Mouse (Mus musculus) MEL (cell line): ENCODE measurements around the gene Ell. TPM values are rescaled to one million over a fixed set of nuclear protein-coding genes. Genes with fewer than 3 reads are reported as not detected.
A peak's percentile ranks its signal among the peaks of the same experiment; 100 is the strongest.

Source experiments
- DNase-seq: peaks from one replicate; pipeline ENCODE4 v3.0.0; 2011; ENCODE audit warnings: low read depth, low spot score
- H3K27ac ChIP-seq: 2 replicates; pipeline ENCODE4 v1.5.1; 2012; ENCODE audit warnings: low read depth, mild to moderate bottlenecking, control low read depth, low read length, moderate library complexity; ENCODE audit not compliant: control insufficient read depth
- H3K27me3 ChIP-seq, 2 experiments: fragments of 150-350 bp in 1 of 2; sonication (generic) in 1 of 2; 2 replicates each; pipeline ENCODE4 v1.6.1; 2012; ENCODE audit warnings: low read length in 2 of 2, mild to moderate bottlenecking in 2 of 2, improper control_type of control experiment in 1 of 2, moderate library complexity in 1 of 2; ENCODE audit not compliant: insufficient read depth in 2 of 2, control insufficient read depth in 1 of 2
- H3K36me3 ChIP-seq, 2 experiments: 2 replicates each; pipeline ENCODE4 v1.6.1; 2012 to 2014; ENCODE audit warnings: low read length in 2 of 2, improper control_type of control experiment in 1 of 2, inconsistent platforms in 1 of 2, mild to moderate bottlenecking in 1 of 2; ENCODE audit not compliant: insufficient read depth in 2 of 2, control insufficient read depth in 1 of 2
- H3K4me1 ChIP-seq, 2 experiments: fragments of 150-350 bp in 1 of 2; sonication (generic) in 1 of 2; 2 replicates each; pipeline ENCODE4 v1.6.1; 2012; ENCODE audit warnings: low read length in 2 of 2, improper control_type of control experiment in 1 of 2, mild to moderate bottlenecking in 1 of 2; ENCODE audit not compliant: insufficient read depth in 2 of 2, control insufficient read depth in 1 of 2
- H3K4me3 ChIP-seq, 2 experiments: fragments of 150-350 bp in 1 of 2; sonication (generic) in 1 of 2; 2 replicates each; pipeline ENCODE4 v1.5.1; 2012; ENCODE audit warnings: low read depth in 2 of 2, low read length in 2 of 2, mild to moderate bottlenecking in 2 of 2, moderate library complexity in 2 of 2, control low read depth in 1 of 2, improper control_type of control experiment in 1 of 2; ENCODE audit not compliant: control insufficient read depth in 1 of 2, insufficient read depth in 1 of 2
- H3K79me2 ChIP-seq: 2 replicates; pipeline ENCODE4 v1.6.1; 2012; ENCODE audit warnings: mild to moderate bottlenecking, low read length, moderate library complexity; ENCODE audit not compliant: control insufficient read depth, poor library complexity, insufficient read depth
- H3K9ac ChIP-seq: 2 replicates; pipeline ENCODE4 v1.6.1; 2012; ENCODE audit warnings: low read depth, mild to moderate bottlenecking, control low read depth, low read length, moderate library complexity; ENCODE audit not compliant: control insufficient read depth, poor library complexity, severe bottlenecking
- H3K9me3 ChIP-seq: fragments of 150-350 bp; sonication (generic); replicated peaks from 2 replicates; pipeline ENCODE4 v1.6.1; 2012; ENCODE audit warnings: mild to moderate bottlenecking, low read length, improper control_type of control experiment, moderate library complexity; ENCODE audit not compliant: insufficient read depth
- BHLHE40 ChIP-seq: IDR thresholded peaks from 2 replicates; pipeline ENCODE4 v1.6.1; 2012; ENCODE audit warnings: low read depth, mild to moderate bottlenecking, inconsistent platforms, low read length, improper control_type of control experiment, borderline replicate concordance
- CHD1 ChIP-seq: IDR thresholded peaks from 2 replicates; pipeline ENCODE4 v1.6.1; 2012; ENCODE audit warnings: low read depth, mild to moderate bottlenecking, inconsistent platforms, low read length, improper control_type of control experiment
- CHD2 ChIP-seq: IDR thresholded peaks from 2 replicates; pipeline ENCODE4 v1.6.1; 2011; ENCODE audit warnings: low read length, improper control_type of control experiment
- CTCF ChIP-seq, 3 experiments: IDR thresholded peaks in 2 of 3; conservative IDR thresholded peaks in 1 of 3; 2 replicates each; pipeline ENCODE4 v1.5.1; 2011 to 2012; ENCODE audit warnings: low read length in 3 of 3, low read depth in 2 of 3, mild to moderate bottlenecking in 2 of 3, improper control_type of control experiment in 1 of 3, inconsistent platforms in 1 of 3, mixed read lengths in 1 of 3, moderate library complexity in 1 of 3; ENCODE audit not compliant: control insufficient read depth in 1 of 3, insufficient read depth in 1 of 3, poor library complexity in 1 of 3, severe bottlenecking in 1 of 3
- E2F4 ChIP-seq: IDR thresholded peaks from 2 replicates; pipeline ENCODE4 v1.6.1; 2011; ENCODE audit warnings: low read depth, low read length, improper control_type of control experiment, borderline replicate concordance
- ELF1 ChIP-seq: IDR thresholded peaks from 2 replicates; pipeline ENCODE4 v1.6.1; 2014; ENCODE audit warnings: low read depth, mild to moderate bottlenecking, inconsistent platforms, low read length, improper control_type of control experiment, moderate library complexity
- EP300 ChIP-seq, 2 experiments: IDR thresholded peaks; 2 replicates each; pipeline ENCODE4 v1.6.1; 2011; ENCODE audit warnings: improper control_type of control experiment in 2 of 2, low read length in 2 of 2, low read depth in 1 of 2, mild to moderate bottlenecking in 1 of 2
- GABPA ChIP-seq: IDR thresholded peaks from 2 replicates; pipeline ENCODE4 v1.6.1; 2012; ENCODE audit warnings: low read depth, mild to moderate bottlenecking, inconsistent platforms, low read length, improper control_type of control experiment, moderate library complexity
- KAT2A ChIP-seq: conservative IDR thresholded peaks from 2 replicates; pipeline ENCODE4 v1.6.1; 2012; ENCODE audit warnings: low read depth, low read length, improper control_type of control experiment, inconsistent platforms
- MAX ChIP-seq: IDR thresholded peaks from 2 replicates; pipeline ENCODE4 v1.6.1; 2011; ENCODE audit warnings: low read length, improper control_type of control experiment
- MEF2A ChIP-seq: IDR thresholded peaks from 2 replicates; pipeline ENCODE4 v1.6.1; 2014; ENCODE audit warnings: low read depth, mild to moderate bottlenecking, inconsistent platforms, low read length, improper control_type of control experiment; ENCODE audit not compliant: poor library complexity, insufficient replicate concordance, severe bottlenecking; ENCODE audit errors: extremely low read depth
- MXI1 ChIP-seq: IDR thresholded peaks from 2 replicates; pipeline ENCODE4 v1.6.1; 2011; ENCODE audit warnings: mild to moderate bottlenecking, low read depth, low read length, improper control_type of control experiment
- MYB ChIP-seq: IDR thresholded peaks from 2 replicates; pipeline ENCODE4 v1.6.1; 2011; ENCODE audit warnings: mild to moderate bottlenecking, low read depth, low read length, improper control_type of control experiment
- MYC ChIP-seq: IDR thresholded peaks from 2 replicates; pipeline ENCODE4 v1.6.1; 2011; ENCODE audit warnings: low read depth, mild to moderate bottlenecking, low read length, improper control_type of control experiment, moderate library complexity
- POLR2A ChIP-seq, 2 experiments: IDR thresholded peaks; 2 replicates each; pipeline ENCODE4 v1.6.1; 2011 to 2012; ENCODE audit warnings: low read length in 2 of 2, mild to moderate bottlenecking in 2 of 2, control low read depth in 1 of 2, improper control_type of control experiment in 1 of 2, low read depth in 1 of 2, moderate library complexity in 1 of 2; ENCODE audit not compliant: control insufficient read depth in 1 of 2, insufficient read depth in 1 of 2, poor library complexity in 1 of 2
- POLR2AphosphoS2 ChIP-seq: IDR thresholded peaks from 2 replicates; pipeline ENCODE4 v1.6.1; 2011; ENCODE audit warnings: low read length, improper control_type of control experiment
- POLR2AphosphoS5 ChIP-seq: IDR thresholded peaks from 2 replicates; pipeline ENCODE4 v1.6.1; 2012; ENCODE audit warnings: low read depth, borderline replicate concordance, mild to moderate bottlenecking, inconsistent platforms, low read length, moderate library complexity, mixed read lengths
- RAD21 ChIP-seq: IDR thresholded peaks from 2 replicates; pipeline ENCODE4 v1.6.1; 2011; ENCODE audit warnings: mild to moderate bottlenecking, low read depth, low read length, improper control_type of control experiment
- RCOR1 ChIP-seq: IDR thresholded peaks from 2 replicates; pipeline ENCODE4 v1.6.1; 2012; ENCODE audit warnings: low read depth, mild to moderate bottlenecking, inconsistent platforms, low read length, improper control_type of control experiment
- TCF12 ChIP-seq: IDR thresholded peaks from 2 replicates; pipeline ENCODE4 v1.6.1; 2014; ENCODE audit warnings: low read depth, mild to moderate bottlenecking, inconsistent platforms, low read length, improper control_type of control experiment, moderate library complexity
- UBTF ChIP-seq: IDR thresholded peaks from 2 replicates; pipeline ENCODE4 v1.6.1; 2012; ENCODE audit warnings: low read depth, mild to moderate bottlenecking, inconsistent platforms, low read length, improper control_type of control experiment, moderate library complexity, borderline replicate concordance; ENCODE audit not compliant: insufficient read depth
- USF1 ChIP-seq: IDR thresholded peaks from 2 replicates; pipeline ENCODE4 v1.6.1; 2014; ENCODE audit warnings: low read depth, mild to moderate bottlenecking, inconsistent platforms, low read length, improper control_type of control experiment, moderate library complexity
- USF2 ChIP-seq, 2 experiments: IDR thresholded peaks; 2 replicates each; pipeline ENCODE4 v1.6.1; 2011 to 2012; ENCODE audit warnings: improper control_type of control experiment in 2 of 2, low read length in 2 of 2, borderline replicate concordance in 1 of 2, inconsistent platforms in 1 of 2, low read depth in 1 of 2, mild to moderate bottlenecking in 1 of 2; ENCODE audit not compliant: insufficient read depth in 1 of 2
- ZC3H11A ChIP-seq: IDR thresholded peaks from 2 replicates; pipeline ENCODE4 v1.6.1; 2012; ENCODE audit warnings: low read depth, mild to moderate bottlenecking, inconsistent platforms, low read length, improper control_type of control experiment
- ZKSCAN1 ChIP-seq: IDR thresholded peaks from 2 replicates; pipeline ENCODE4 v1.6.1; 2012; ENCODE audit warnings: low read depth, mild to moderate bottlenecking, inconsistent platforms, low read length, improper control_type of control experiment, moderate library complexity
- ZMIZ1 ChIP-seq: IDR thresholded peaks from 2 replicates; pipeline ENCODE4 v1.6.1; 2012; ENCODE audit warnings: low read depth, mild to moderate bottlenecking, inconsistent platforms, low read length, improper control_type of control experiment, moderate library complexity
- polyA plus RNA-seq, 2 experiments: library from polyadenylated mRNA; stranded (reverse) in 1 of 2; unstranded in 1 of 2; fragments of >175 nt in 1 of 2; fragments of >200 nt in 1 of 2; gene quantifications; 2 replicates each; pipeline versions ENCODE4 v1.2.1 to v1.2.4; 2012; ENCODE audit warnings: low replicate concordance in 2 of 2, low read depth in 1 of 2; ENCODE audit not compliant: insufficient read length in 2 of 2, insufficient read depth in 1 of 2, missing spikeins in 1 of 2
- total RNA-seq: library from RNA; depleted of rRNA; stranded (reverse); fragments of 300-350 nt; gene quantifications from 2 replicates; pipeline ENCODE4 v1.2.3, GENCODE M21; 2012

The Ell gene
- total and polyA plus RNA-seq, 3 experiments = 12.4 to 25.9 TPM; not detected in 1

DNA sequence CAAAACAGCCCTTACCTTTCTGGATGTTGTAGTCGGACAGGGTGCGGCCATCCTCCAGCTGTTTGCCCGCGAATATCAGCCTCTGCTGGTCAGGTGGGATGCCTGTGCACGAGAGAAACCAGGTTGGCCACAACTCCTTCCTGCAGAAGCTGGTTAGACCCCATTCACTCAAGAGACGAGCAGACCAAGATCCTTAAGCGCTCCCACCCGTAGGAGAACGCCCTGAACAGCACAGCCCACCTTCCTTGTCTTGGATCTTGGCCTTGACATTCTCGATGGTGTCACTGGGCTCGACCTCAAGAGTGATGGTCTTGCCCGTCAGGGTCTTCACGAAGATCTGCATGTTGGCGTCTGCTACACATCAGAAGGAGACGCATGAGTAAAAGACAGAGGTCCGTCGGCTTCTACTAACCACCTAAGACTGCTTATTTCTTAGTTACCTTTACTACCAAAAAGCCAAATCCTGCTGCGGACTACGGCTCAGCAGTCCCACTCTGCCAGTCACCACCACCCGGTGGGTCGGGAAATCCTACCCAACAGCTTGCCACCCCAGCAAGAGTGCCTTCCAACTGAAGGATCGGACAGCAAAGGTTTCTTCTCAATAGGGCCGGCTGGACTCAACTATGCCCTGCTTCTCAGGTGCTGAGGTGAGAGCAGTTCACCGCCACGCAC lies 29.8 kb upstream of the Ell start:
- Histone ChIP-seq H3K27me3 (no peaks in the 10 kb centered on the region), H3K4me3 (peak overlapping the region; percentile 89 to 95), H3K9ac (peak overlapping the region; percentile 89), H3K9me3 (no peaks in the 10 kb centered on the region), H3K79me2 (peaks cover 38% of the 10 kb centered on the region), H3K4me1 (peaks cover 6 to 46% of the 10 kb centered on the region in 2 experiments), H3K27ac (peak overlapping the region; percentile 64), H3K36me3 (peaks cover 5 to 32% of the 10 kb centered on the region in 2 experiments; a peak in 3 of 4 replicates)
- DNase-seq = peak; percentile 45
- TF ChIP-seq RAD21 (no peak), BHLHE40 (no peak), POLR2A (IDR thresholded peaks at IDR 0.05; ENCODE audit: control insufficient read depth in 1 of 2, insufficient read depth in 1 of 2, low read depth in 1 of 2, low read length in 2 of 2, poor library complexity in 1 of 2) (peak in 1 of 2 experiments; percentile 37; a peak in 3 of 4 replicates), POLR2AphosphoS5 (no peak), MAX (no peak), MYB (no peak), CHD1 (peak; percentile 85), ZKSCAN1 (no peak), ELF1 (no peak), CTCF (IDR thresholded peaks at IDR 0.05 in 2 of 3, conservative IDR thresholded peaks at IDR 0.05 in 1 of 3; ENCODE audit: control insufficient read depth in 1 of 3, insufficient read depth in 1 of 3, low read depth in 2 of 3, low read length in 3 of 3, poor library complexity in 1 of 3, severe bottlenecking in 1 of 3) (no peak), E2F4 (no peak), ZC3H11A (no peak), USF1 (no peak), MEF2A (no peak), MXI1 (no peak), TCF12 (no peak), CHD2 (no peak), USF2 (IDR thresholded peaks at IDR 0.05; ENCODE audit: borderline replicate concordance in 1 of 2, insufficient read depth in 1 of 2, low read depth in 1 of 2, low read length in 2 of 2) (no peak), ZMIZ1 (peak; percentile 16; the same call in 1 of the 2 replicates), EP300 (IDR thresholded peaks at IDR 0.05; ENCODE audit: low read depth in 1 of 2, low read length in 2 of 2) (no peak), RCOR1 (no peak), KAT2A (no peak), GABPA (no peak), POLR2AphosphoS2 (no peak; the same call in none of the 2 replicates), UBTF (no peak), MYC (peak; percentile 37; the same call in 1 of the 2 replicates)
